Mouse (Mus musculus) layer of hippocampus, adult 8-10 months (tissue): Measurements from ENCODE around the gene Cpne6. TPM values are rescaled to one million over a fixed set of nuclear protein-coding genes. Genes with fewer than 3 reads are reported as not detected.

ENCODE experiments used
- DNase-seq, 2 experiments: peaks; one replicate each; pipeline ENCODE4 v3.0.0; 2022; ENCODE audit warnings: low spot score in 2 of 2
- total RNA-seq, 4 experiments: library from RNA; stranded (reverse); gene quantifications; 2 replicates each; pipeline ENCODE4 v1.2.4; 2022

Gene Cpne6
- total RNA-seq, 4 experiments from 2014 or later: 607 to 653 (median 629) TPM

- no peak for DNase-seq
These were observed 41.1 kb downstream of the Cpne6 start for GRCm38 (mm10) chr14:55551347-55551746.

- no peak for DNase-seq
These were observed 41.5 kb downstream of the Cpne6 start for GRCm38 (mm10) chr14:55551794-55552193.

- no peak for DNase-seq
These were observed 44.4 kb downstream of the Cpne6 start for GRCm38 (mm10) chr14:55554635-55555034.

GRCm38 (mm10) chr14:55555788-55556187 is 45.5 kb downstream of the Cpne6 start:
- no peak for DNase-seq

GRCm38 (mm10) chr14:55557003-55557402 is 46.8 kb downstream of the Cpne6 start:
- DNase-seq: peak; percentile 58 to 67

- no peak for DNase-seq
These were observed 47.3 kb downstream of the Cpne6 start for GRCm38 (mm10) chr14:55557587-55557986.

GRCm38 (mm10) chr14:55558740-55559448 is 48.6 kb downstream of the Cpne6 start:
- DNase-seq: no peak

- DNase-seq: peak; percentile 86 to 87
These were observed 49.6 kb downstream of the Cpne6 start, which contains the start of gene Dcaf11 for GRCm38 (mm10) chr14:55559799-55560201. TSS of gene Dcaf11 (plus strand) at chr14:55560006.

GRCm38 (mm10) chr14:55560202-55561073 is 50.2 kb downstream of the Cpne6 start, which contains the start of gene A730061H03Rik:
TSS of gene A730061H03Rik (minus strand) at chr14:55560406.
- DNase-seq: peak; percentile 98 to 99

GRCm38 (mm10) chr14:55561860-55562259 is 51.6 kb downstream of the Cpne6 start:
- no peak for DNase-seq

- DNase-seq: no peak
These were observed 53.0 kb downstream of the Cpne6 start for GRCm38 (mm10) chr14:55563249-55563648.

- no peak for DNase-seq
These were observed 55.5 kb downstream of the Cpne6 start for GRCm38 (mm10) chr14:55565748-55566147.

Other genes with a start within 250 kb of the Cpne6 start
- gene Dhrs4, start 31.7 kb upstream of the Cpne6 start, total RNA-seq: 10 to 100 TPM; 20.2 to 27.2 (median 23.1) TPM
- 10 to 100 TPM; 56.8 to 82.2 (median 62.5) TPM for gene Carmil3, start 19.8 kb upstream of the Cpne6 start, total RNA-seq
- 1 to 10 TPM; 1.5 to 3.6 (median 2.1) TPM for gene Nrl, start 14.5 kb downstream of the Cpne6 start, total RNA-seq
- gene Pck2, start 29.8 kb downstream of the Cpne6 start, total RNA-seq: 10 to 100 TPM; 43.4 to 61.5 (median 50.3) TPM
- gene Dcaf11, start 49.6 kb downstream of the Cpne6 start, total RNA-seq: 10 to 100 TPM; 74.0 to 93.1 (median 82.3) TPM
- 1 to 10 TPM in 2 of 4 experiments, under 1 TPM in 1, not detected in 1; 0.94 to 2.0 (median 1.4) TPM for gene A730061H03Rik, start 50.0 kb downstream of the Cpne6 start, total RNA-seq
- gene Fitm1, start 65.2 kb downstream of the Cpne6 start, total RNA-seq: not detected
- 10 to 100 TPM; 57.9 to 75.0 (median 67.3) TPM for gene Psme1, start 67.7 kb downstream of the Cpne6 start, total RNA-seq
- 10 to 100 TPM; 48.3 to 57.7 (median 53.8) TPM for gene Emc9, start 74.9 kb downstream of the Cpne6 start, total RNA-seq
- gene Psme2, start 80.7 kb downstream of the Cpne6 start, total RNA-seq: 10 to 100 TPM; 57.2 to 74.4 (median 69.8) TPM
- gene Rnf31, start 81.3 kb downstream of the Cpne6 start, total RNA-seq: 10 to 100 TPM; 36.5 to 56.0 (median 45.5) TPM
- 10 to 100 TPM; 15.4 to 19.1 (median 17.9) TPM for gene Irf9, start 93.1 kb downstream of the Cpne6 start, total RNA-seq
- gene Rec8, start 107.6 kb downstream of the Cpne6 start, total RNA-seq: 1 to 10 TPM; 1.1 to 2.8 (median 1.4) TPM
- gene Ipo4, start 125.5 kb downstream of the Cpne6 start, total RNA-seq: 100 to 1,000 TPM; 121 to 153 (median 140) TPM
- gene Gm49378, start 127.5 kb downstream of the Cpne6 start, total RNA-seq: 1 to 10 TPM; 4.2 to 7.5 (median 5.5) TPM
- 10 to 100 TPM; 40.6 to 49.6 (median 44.7) TPM for gene Tm9sf1, start 133.4 kb downstream of the Cpne6 start, total RNA-seq
- gene Tssk4, start 139.7 kb downstream of the Cpne6 start, total RNA-seq: 1 to 10 TPM; 1.2 to 1.9 (median 1.7) TPM
- 10 to 100 TPM; 47.1 to 51.1 (median 49.6) TPM for gene Mdp1, start 150.1 kb downstream of the Cpne6 start, total RNA-seq
- gene Gmpr2, start 161.5 kb downstream of the Cpne6 start, total RNA-seq: 10 to 100 TPM; 25.2 to 31.1 (median 28.6) TPM
- 100 to 1,000 TPM; 290 to 309 (median 300) TPM for gene Nedd8, start 161.7 kb downstream of the Cpne6 start, total RNA-seq
- 10 to 100 TPM; 12.2 to 20.8 (median 16.0) TPM for gene Tinf2, start 171.4 kb downstream of the Cpne6 start, total RNA-seq
- 1 to 10 TPM in 2 of 4 experiments, not detected in 2; 5.4 to 8.2 TPM for gene Tgm1, start 203.5 kb downstream of the Cpne6 start, total RNA-seq
- 10 to 100 TPM; 42.8 to 53.5 (median 44.8) TPM for gene Rabggta, start 211.8 kb downstream of the Cpne6 start, total RNA-seq
- 100 to 1,000 TPM in 3 of 4 experiments, 10 to 100 TPM in 1; 86.6 to 148 (median 116) TPM for gene Dhrs1, start 235.2 kb downstream of the Cpne6 start, total RNA-seq
- 10 to 100 TPM; 11.8 to 14.0 (median 13.1) TPM for gene Nop9, start 235.2 kb downstream of the Cpne6 start, total RNA-seq
- gene Cideb, start 248.0 kb downstream of the Cpne6 start, total RNA-seq: 1 to 10 TPM; 1.4 to 3.0 (median 1.7) TPM